Mouse (Mus musculus): ENCODE data around the gene Ctnnb1. TPM values are rescaled to one million over a fixed set of nuclear protein-coding genes. Genes with fewer than 3 reads are reported as not detected.

Ctnnb1 gene
- polyA plus RNA-seq (2015; fragmentation: Nextera tagmentation; extraction: Ambion mirVana) = 151 and 160 TPM in 2 replicates

DNA sequence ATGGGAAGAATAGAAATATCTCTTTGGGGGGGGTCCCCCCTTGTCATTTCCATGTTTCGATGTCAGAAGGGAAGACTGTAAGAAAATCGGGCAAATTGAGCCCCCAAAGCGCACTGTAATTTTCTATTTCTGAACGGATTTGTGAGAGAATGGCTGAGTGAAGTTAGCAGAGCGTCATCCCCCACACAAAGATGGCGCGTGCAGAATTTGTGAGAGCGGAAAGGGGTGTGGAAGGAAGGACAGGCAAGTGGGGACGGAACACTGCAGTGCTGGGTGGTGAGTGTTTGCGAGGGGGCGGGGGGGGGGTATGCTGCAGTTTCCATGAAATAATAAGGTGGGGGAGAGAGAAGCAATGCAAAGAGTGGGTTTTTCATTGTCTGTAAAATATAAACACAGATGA is at the start of gene Ctnnb1:
Gene Ctnnb1 (plus strand): TSS at position 136 of the 400 bp plus-strand sequence.

Small RNA genes lying within 50 kb of the gene (microRNA-seq; reads per million reads assigned to microRNA genes)
- gene Mir7090 = 0.41 to 0.42 reads per million in 2 experiments

Data from skeletal muscle tissue, postnatal 0 days (tissue).